Mouse (Mus musculus) small intestine, adult 2 months (tissue): ENCODE data around the gene Tmem95.

Experiments
- CTCF ChIP-seq: fragments of 200-500 bp; IDR thresholded peaks from 2 replicates; pipeline ENCODE4 v1.5.1; 2012; ENCODE audit warnings: low read depth, mild to moderate bottlenecking, control low read depth, inconsistent platforms, low read length, moderate library complexity, mixed read lengths; ENCODE audit not compliant: insufficient replicate concordance, insufficient read length; ENCODE audit errors: extremely low read depth
- POLR2A ChIP-seq: fragments of 200-500 bp; IDR thresholded peaks from 2 replicates; pipeline ENCODE4 v1.6.1; 2012; ENCODE audit warnings: low read depth, mild to moderate bottlenecking, control low read depth, inconsistent platforms, low read length, moderate library complexity

- TF ChIP-seq POLR2A (no peak), CTCF (peak; percentile 48; the same call in 1 of the 2 replicates)
These were observed 5.2 kb upstream of the Tmem95 start for GRCm38 (mm10) chr11:69883066-69883465.
